Mouse (Mus musculus) embryonic facial prominence, embryonic 13.5 days (tissue): ENCODE results near the gene Gm28308. TPM values are rescaled to one million over a fixed set of nuclear protein-coding genes. Genes with fewer than 3 reads are reported as not detected.

Experiments used
- ATAC-seq: fragments of 200-750 bp; cut with Nextera tagmentation; 2 replicates; pipeline ENCODE4 v1.8.0; 2017; ENCODE audit warnings: low read depth; ENCODE audit not compliant: insufficient number of reproducible peaks, insufficient read depth, low FRiP score, low TSS enrichment
- H3K27ac ChIP-seq: fragments of 300-500 bp; sonication (generic); 2 replicates; pipeline ENCODE4 v1.5.1; 2015; ENCODE audit warnings: moderate library complexity, mild to moderate bottlenecking, inconsistent platforms
- H3K27me3 ChIP-seq: fragments of 300-500 bp; sonication (generic); 2 replicates; pipeline ENCODE4 v1.6.1; 2015; ENCODE audit warnings: mild to moderate bottlenecking, inconsistent platforms
- H3K36me3 ChIP-seq: fragments of 300-500 bp; sonication (generic); 2 replicates; pipeline ENCODE4 v1.6.1; 2015; ENCODE audit warnings: mild to moderate bottlenecking, inconsistent platforms
- H3K4me1 ChIP-seq: fragments of 300-500 bp; sonication (generic); 2 replicates; pipeline ENCODE4 v1.6.1; 2015; ENCODE audit warnings: inconsistent platforms
- H3K4me2 ChIP-seq: fragments of 300-500 bp; sonication (generic); 2 replicates; pipeline ENCODE4 v1.6.1; 2015; ENCODE audit warnings: moderate library complexity, mild to moderate bottlenecking, inconsistent platforms
- H3K4me3 ChIP-seq: fragments of 300-500 bp; sonication (generic); 2 replicates; pipeline ENCODE4 v1.5.1; 2015; ENCODE audit warnings: mild to moderate bottlenecking, inconsistent platforms
- H3K9ac ChIP-seq: fragments of 300-500 bp; sonication (generic); 2 replicates; pipeline ENCODE4 v1.6.1; 2015; ENCODE audit warnings: mild to moderate bottlenecking, inconsistent platforms
- H3K9me3 ChIP-seq: fragments of 300-500 bp; sonication (generic); 2 replicates; pipeline ENCODE4 v1.6.1; 2016; ENCODE audit warnings: inconsistent platforms
- WGBS: fragments of 180-500 bp; shearing (Covaris S2); methylation state at CpG from one replicate; pipeline ENCODE4 v1.1.7; 2015; ENCODE audit warnings: mixed read lengths; 5-methylcytosine and 5-hydroxymethylcytosine counted together
- polyA plus RNA-seq: library from polyadenylated mRNA; unstranded; fragments of >200 nt; fragmentation: Nextera tagmentation; extraction: Ambion mirVana; gene quantifications from 2 replicates; pipeline ENCODE4 v1.2.1, GENCODE M21; 2015

Gm28308 gene
- not detected in 2 replicates for polyA plus RNA-seq

DNA sequence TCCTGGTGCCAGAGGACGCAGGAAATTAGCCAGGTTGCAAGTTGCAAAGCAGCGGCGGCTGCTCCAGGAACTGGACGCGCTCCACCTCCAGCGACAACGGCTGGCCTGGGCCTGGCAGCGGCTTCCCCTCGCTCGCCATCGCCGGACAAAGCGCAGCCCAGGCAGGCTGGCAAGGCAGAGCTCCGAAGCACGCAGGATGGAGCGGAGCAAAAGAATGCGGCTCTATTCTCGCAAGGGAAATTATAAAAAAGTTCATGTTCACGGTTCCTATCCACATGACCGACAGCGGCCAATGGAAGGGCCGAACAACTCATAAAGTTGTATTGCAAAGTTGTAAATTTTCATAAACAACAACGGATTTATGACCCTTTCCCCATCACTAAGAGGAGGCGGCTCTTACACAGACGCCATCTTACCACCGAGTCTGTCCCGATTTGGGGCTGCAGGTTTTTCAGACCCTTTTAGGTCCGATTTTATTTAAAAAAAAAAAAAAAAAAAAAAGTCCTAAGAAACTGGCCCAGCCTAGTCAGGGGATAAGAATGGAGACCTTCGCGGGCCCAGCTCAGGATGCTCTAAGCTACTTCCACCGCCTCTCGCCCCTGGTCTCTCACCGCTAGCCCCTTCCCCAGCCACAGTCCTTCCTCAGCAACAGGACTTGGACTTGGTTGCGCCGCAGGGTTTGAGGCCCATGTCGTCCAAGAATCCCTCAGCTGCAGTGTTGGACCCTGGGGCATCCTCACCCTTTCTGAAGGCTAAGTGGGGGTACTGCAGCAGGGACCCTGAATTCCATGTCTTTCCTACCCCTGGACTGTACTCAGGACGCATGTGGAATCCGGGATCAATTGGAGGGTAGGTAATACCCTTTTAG is at the start of gene Gm28308, which contains the start of gene Hoxa3:
Gm28308 (minus strand) TSS at position 221 of the 868 bp plus-strand sequence.
Hoxa3 (minus strand) TSS at position 218 of the 868 bp plus-strand sequence.
- Histone ChIP-seq H3K9ac (no peak within 1 kb of the TSS), H3K4me1 (peaks cover 27% of the 10 kb centered on the region), H3K4me3 (0 out of 2 replicates have a peak within 1 kb of the TSS, but pooled peaks have one; percentile 20), H3K4me2 (peak within 1 kb of the TSS; percentile 34), H3K36me3 (no peaks in the 10 kb centered on the region), H3K9me3 (no peaks in the 10 kb centered on the region), H3K27ac (no peak within 1 kb of the TSS), H3K27me3 (peaks cover 100% of the 10 kb centered on the region)
- 3% methylated on average over 38 of the region's 38 CpGs for WGBS
- no peak for ATAC-seq

DNA sequence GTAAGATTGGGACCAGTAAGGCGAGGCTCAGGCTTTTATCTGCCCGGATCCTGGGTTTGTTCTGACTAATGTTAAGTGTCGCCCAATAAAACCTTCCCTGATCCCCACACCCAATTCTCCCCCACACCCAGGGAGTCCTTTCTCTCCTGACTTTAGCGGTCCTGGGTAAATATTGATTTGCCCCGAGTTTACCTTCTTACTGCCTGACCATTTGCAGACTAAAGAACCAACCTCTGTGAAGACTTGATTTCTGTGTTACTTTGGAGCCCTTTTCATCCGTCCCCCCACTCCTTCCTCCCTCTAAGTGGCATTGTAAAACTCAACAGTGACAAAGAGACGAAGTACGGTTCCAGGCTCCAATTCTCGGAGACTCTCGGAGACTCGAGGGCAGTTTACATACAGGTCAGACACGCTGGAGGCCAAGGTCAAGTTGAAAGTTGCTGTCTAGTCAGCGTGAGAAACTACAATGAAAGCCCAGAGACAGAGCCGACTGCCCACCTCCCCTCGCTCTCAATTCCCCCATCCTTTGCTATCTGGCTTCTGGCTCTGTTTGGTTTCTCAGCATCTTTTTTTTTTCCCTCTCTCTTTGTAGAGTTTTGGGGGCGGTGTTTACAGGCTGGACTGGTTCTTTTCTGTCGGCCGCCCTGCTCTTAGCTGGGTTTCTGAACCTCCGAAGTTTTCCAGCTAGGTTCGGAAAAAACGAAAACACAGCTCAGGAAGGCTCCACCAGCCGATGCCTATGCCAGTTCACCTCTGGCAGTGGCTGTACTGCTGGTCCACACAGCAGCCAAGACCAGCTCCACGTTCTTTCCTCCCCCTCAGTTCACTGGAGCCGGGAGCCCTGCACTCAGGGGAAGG is 49.6 kb upstream of the Gm28308 start:
- ATAC-seq = no peak
- Histone ChIP-seq H3K27me3 (peaks cover 96% of the 10 kb centered on the region), H3K4me1 (peaks cover 10% of the 10 kb centered on the region), H3K9ac (no peak overlapping the region), H3K36me3 (no peaks in the 10 kb centered on the region), H3K4me2 (no peak overlapping the region), H3K27ac (no peak overlapping the region), H3K9me3 (no peaks in the 10 kb centered on the region), H3K4me3 (no peak overlapping the region)
- 2% methylated on average over 24 of the region's 24 CpGs for WGBS

DNA sequence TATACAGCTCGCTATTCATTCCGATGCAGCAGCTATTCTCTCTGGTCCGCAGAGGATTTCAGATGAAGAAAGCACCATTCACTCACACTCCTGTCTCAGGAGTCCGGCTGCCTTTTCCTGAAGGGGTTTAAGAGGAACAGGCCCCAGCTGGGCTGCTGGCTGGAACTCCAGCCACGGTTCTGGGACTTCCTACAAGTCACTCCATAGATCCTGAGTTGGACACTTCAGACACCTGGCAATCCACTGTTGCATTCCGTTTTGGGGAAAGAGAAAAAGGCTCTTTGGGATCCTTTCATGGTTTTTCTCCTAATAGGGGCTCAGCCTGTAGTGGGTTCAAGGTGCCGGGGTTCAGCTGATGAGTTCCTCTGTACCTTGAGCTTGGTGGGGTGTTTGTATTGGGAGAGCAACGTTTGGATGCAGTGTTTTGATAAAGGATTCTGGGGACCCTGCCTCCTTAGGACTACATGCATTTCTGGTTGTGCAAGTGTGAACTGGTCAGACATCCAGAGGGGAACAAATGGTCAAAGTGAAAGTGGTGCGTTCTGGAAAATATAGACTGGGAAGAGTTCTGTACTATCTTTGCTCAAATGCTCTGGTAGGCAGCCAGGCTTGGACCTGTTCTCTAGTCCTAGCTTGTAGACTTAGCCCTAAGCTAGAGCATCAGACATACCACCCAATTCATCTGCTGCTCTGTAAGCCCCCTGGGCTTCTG is 48.8 kb upstream of the Gm28308 start:
- ATAC-seq = no peak
- H3K27ac ChIP-seq = no peak overlapping the region
- no peaks in the 10 kb centered on the region for H3K9me3 ChIP-seq
- no peak overlapping the region for H3K9ac ChIP-seq
- no peaks in the 10 kb centered on the region for H3K36me3 ChIP-seq
- 2% methylated on average over 9 of the region's 9 CpGs for WGBS
- H3K27me3 ChIP-seq = peaks cover 98% of the 10 kb centered on the region
- H3K4me3 ChIP-seq = no peak overlapping the region
- H3K4me2 ChIP-seq = no peak overlapping the region
- peaks cover 10% of the 10 kb centered on the region for H3K4me1 ChIP-seq

DNA sequence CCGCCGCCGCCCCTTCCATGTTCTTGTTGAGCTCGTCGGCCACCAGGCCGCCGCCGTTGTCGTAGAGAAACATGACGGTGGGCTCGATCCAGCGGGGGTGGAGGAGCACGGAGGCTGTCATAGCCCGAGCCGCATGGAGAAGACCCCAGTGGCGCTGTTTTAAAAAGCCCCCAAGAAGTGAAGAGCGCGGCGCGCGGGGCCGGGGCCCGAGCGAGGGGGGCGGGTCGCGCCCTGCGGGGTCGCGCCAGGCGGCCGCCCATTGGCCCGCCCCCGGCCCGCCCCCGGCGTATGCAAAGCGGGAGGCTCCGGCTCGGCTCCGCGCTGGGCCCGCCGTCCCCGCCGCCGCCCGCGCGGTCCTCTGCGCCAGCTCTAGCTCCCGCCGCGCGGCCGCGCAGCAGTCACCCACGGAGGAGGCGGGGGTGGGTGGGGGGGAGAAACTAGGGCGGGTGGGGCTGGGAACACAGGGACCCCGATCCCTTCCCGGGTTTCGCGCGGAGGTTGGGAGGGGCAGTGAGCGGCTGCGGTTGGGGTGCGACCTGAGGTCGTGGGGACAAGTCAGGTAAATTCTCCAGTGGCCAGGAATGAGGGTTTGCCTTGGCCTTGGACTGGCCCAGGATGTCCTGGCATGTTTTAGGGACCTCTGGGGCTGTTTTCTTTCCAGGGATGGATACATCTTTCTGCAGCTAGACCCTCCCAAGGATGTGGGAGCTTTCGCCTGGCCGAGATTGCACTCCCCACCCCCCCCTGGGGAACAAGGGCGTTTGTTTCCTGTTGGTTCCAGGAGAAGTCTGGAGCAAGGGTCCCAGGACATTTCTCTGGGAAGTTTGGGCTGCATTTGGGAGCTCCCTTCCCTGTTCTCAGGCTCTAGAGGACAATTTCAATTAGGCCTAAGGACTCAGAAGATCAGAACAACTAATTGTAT is 47.8 kb upstream of the Gm28308 start, which contains the start of gene Hoxa13:
Hoxa13 (minus strand) TSS at position 227 of the 922 bp plus-strand sequence.
- Histone ChIP-seq H3K9ac (no peak within 1 kb of the TSS), H3K27ac (no peak within 1 kb of the TSS)

DNA sequence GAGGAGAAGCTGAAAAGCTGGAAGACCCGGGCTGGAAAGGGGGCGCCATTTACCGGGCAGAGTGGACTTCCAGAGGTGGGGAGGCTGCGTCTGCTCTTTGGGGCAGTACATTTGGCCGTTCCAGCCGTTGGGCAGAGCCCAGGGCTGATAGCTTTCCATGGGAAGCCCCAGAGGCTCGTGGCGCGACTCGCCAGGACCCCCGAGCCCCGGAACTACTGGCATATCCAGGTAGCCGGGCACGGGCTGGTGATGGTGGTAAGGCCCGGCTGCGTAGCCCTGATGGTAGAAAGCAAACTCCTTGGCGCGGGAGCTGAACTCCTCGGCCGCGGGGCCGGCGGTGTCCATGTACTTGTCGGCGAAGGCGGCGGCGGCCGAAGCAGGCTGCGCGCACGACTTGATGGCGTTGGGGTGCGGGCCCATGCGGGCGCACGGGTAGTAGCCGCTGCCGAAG is 46.7 kb upstream of the Gm28308 start:
- no peak for ATAC-seq
- WGBS = 1% methylated on average over 39 of the region's 39 CpGs
- Histone ChIP-seq H3K27ac (no peak overlapping the region), H3K36me3 (no peaks in the 10 kb centered on the region), H3K9ac (no peak overlapping the region), H3K4me3 (peak overlapping the region; percentile 42), H3K4me2 (peak overlapping the region; percentile 62), H3K27me3 (peaks cover 96% of the 10 kb centered on the region), H3K9me3 (no peaks in the 10 kb centered on the region), H3K4me1 (peaks cover 10% of the 10 kb centered on the region)

More for the DNA sequence above, 47.8 kb upstream of the Gm28308 start, which contains the start of gene Hoxa13:
- Histone ChIP-seq H3K9me3 (no peaks in the 10 kb centered on the region), H3K36me3 (no peaks in the 10 kb centered on the region), H3K4me1 (peaks cover 10% of the 10 kb centered on the region), H3K4me2 (peak within 1 kb of the TSS; percentile 62), H3K4me3 (peak within 1 kb of the TSS; percentile 42), H3K27me3 (peaks cover 97% of the 10 kb centered on the region)
- under 1% methylated on average over 65 of the region's 72 CpGs for WGBS
- ATAC-seq = no peak

DNA sequence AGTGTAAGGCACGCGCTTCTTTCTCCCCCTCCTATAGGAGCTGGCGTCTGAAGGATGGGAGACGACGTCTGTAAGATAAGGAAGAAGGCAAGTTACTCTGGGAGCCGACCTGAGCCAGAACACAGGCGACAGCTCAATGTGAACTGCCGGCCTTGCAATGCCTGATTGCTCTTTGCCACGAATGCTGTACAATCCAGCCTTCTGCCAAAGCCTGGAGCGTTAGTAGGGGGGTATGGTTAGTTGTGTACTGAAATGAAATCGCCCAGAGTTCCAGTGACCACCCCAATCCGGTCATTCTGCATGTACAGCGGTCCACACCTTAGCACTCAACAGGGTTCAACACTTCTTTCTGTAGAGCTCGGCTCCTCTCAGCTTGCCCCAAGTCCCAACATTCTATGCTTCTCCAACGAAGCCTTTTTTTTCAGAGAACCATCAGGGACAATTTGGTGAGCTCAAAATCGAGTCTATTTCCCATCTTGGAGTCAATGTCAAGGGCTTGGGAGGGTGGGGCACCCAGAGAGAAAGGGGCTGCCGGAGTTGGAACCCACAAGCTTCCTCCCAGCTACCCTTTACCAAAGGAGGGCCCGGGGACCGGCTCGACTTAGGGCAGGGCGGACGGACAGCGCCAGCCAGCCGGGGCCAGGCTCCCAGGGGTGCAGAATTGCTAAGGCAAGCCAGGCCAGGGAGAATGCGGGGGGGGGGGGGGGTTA is 46.1 kb upstream of the Gm28308 start:
- no peak for ATAC-seq
- H3K4me2 ChIP-seq = no peak overlapping the region
- H3K9me3 ChIP-seq = no peaks in the 10 kb centered on the region
- H3K27me3 ChIP-seq = peaks cover 93% of the 10 kb centered on the region
- peaks cover 10% of the 10 kb centered on the region for H3K4me1 ChIP-seq
- H3K9ac ChIP-seq = no peak overlapping the region
- no peak overlapping the region for H3K4me3 ChIP-seq
- H3K36me3 ChIP-seq = no peaks in the 10 kb centered on the region
- H3K27ac ChIP-seq = no peak overlapping the region
- 1% methylated on average over 25 of the region's 25 CpGs for WGBS

DNA sequence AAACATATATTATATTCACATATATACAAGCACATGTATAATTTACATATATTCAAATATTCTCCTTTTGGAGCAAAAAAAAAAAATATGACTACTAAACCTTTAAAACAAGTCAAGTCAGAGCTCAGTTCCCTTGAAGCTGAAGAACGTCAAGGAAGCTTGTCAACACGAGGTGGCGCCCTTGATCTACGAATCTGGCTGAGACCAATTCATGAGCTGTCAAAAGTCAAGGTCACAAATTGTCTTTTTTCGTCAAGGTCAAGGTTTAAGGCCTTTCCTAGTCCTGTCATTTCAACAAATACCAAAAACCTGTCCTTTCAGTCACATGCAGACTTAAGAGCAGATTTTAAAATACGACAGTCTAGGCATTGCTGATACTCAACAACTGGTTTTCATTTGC is 43.8 kb upstream of the Gm28308 start:
- under 1% methylated on average over 6 of the region's 6 CpGs for WGBS
- Histone ChIP-seq H3K9ac (no peak overlapping the region), H3K4me1 (peaks cover 10% of the 10 kb centered on the region), H3K9me3 (no peaks in the 10 kb centered on the region), H3K27ac (no peak overlapping the region), H3K4me2 (no peak overlapping the region), H3K27me3 (peaks cover 93% of the 10 kb centered on the region), H3K4me3 (no peak overlapping the region), H3K36me3 (no peaks in the 10 kb centered on the region)
- ATAC-seq = no peak

DNA sequence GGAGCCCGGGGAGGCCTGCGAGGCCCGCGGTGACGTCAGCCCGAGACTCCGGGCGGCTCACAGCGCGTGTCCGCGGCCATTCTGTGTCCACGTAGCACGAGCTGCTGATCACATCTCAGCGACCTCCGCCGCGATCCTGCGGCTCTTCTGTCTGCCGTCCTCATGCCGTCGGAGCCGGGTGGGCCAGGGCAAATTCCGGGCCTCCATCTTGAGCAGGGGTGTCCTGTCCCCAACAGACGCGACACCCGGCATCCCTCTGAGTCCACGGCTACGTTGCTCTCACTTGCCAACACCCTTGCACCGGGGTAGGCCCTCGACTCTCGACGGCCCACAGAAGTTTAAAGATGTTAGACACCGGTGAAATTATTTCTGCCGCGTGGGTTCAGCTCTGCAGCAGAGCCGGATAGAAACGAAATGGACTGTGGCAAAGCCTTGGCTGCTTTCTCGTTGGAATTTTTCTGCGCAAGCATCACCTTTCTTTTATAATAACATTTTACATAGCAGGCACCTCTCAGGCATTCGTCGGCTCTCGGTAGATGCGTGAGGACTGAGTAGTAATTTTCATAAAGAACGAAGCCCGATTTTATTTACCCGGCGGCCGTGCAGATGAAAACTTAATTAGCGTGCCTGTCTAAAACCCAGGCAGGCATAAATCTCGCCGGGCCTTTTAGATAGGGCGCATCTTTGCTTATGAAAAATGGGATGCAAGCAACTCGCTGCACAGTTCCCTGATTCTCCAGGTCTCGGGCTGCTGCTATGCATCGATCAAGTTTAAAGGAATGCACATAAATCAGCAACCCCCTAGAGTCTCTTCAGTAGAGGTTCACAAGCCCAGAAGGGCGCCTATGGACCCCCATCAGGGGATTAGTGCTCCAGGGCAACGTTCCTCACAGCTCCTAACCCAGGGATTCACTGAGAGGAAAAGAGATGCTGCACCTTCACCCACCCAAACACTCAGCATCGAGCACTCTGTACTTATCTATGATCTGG is 40.7 kb upstream of the Gm28308 start:
- Histone ChIP-seq H3K4me1 (no peaks in the 10 kb centered on the region), H3K4me3 (peak overlapping the region; percentile 3; the same call in 1 of the 2 replicates), H3K36me3 (no peaks in the 10 kb centered on the region), H3K4me2 (peak overlapping the region; percentile 9; the same call in 1 of the 2 replicates), H3K27ac (no peak overlapping the region), H3K9ac (no peak overlapping the region), H3K9me3 (no peaks in the 10 kb centered on the region), H3K27me3 (peaks cover 93% of the 10 kb centered on the region)
- WGBS = under 1% methylated on average over 59 of the region's 59 CpGs
- no peak for ATAC-seq

DNA sequence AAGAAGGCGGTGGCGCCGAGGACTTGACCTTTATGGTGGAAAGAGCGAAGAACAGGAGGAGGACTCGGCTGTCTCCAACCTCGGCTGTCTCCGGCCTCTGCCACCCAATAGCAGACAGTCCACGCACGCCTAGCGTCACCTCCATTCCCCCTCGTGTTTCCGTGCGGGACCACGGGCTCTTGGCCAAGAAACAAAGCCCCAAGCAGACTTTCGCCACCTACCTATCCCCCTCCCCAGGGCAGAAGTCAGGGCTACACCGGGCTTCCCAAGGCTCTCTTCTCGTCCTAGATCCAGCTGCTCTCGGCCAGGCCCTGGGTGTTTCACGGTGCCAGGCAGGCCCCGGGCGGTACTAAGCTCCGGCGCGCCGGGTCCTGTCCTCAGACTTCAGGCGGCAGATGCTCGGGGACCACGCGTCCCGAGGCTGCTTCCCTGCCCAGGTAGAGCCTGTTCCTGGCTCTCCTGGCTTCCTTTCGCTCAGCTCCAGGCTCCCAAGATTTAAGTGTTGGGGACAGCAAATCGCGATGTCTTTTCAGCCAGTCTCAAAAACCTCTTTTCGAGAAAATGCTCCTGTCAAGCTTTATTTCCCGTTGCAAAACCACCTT is 39.7 kb upstream of the Gm28308 start:
- Histone ChIP-seq H3K4me3 (no peak overlapping the region), H3K27ac (no peak overlapping the region), H3K36me3 (no peaks in the 10 kb centered on the region), H3K9me3 (no peaks in the 10 kb centered on the region), H3K9ac (no peak overlapping the region), H3K27me3 (peaks cover 93% of the 10 kb centered on the region), H3K4me2 (no peak overlapping the region), H3K4me1 (0 out of 2 replicates have a peak, but pooled peaks cover 4% of the 10 kb centered on the region)
- no peak for ATAC-seq
- under 1% methylated on average over 35 of the region's 35 CpGs for WGBS
